Mouse (Mus musculus): ENCODE data around the gene Slco3a1. TPM values are rescaled to one million over a fixed set of nuclear protein-coding genes. Genes with fewer than 3 reads are reported as not detected.
A peak's percentile ranks its signal among the peaks of the same experiment; 100 is the strongest.

The Slco3a1 gene
- polyA plus RNA-seq, 1 experiment from 2014 or later, result 19.6 TPM

GRCm38 (mm10) chr7:74252066-74252465 is 302.5 kb downstream of the Slco3a1 start:
- H3K4me1 ChIP-seq (ENCODE audit: control insufficient read depth, insufficient read depth, low read length), result no peaks in the 10 kb centered on the region
- no peak for ATAC-seq (ENCODE audit: low FRiP score, low TSS enrichment)
- no peaks in the 10 kb centered on the region for H3K9me3 ChIP-seq (ENCODE audit: control insufficient read depth, low read length)
- no peak overlapping the region for H3K4me2 ChIP-seq (replicated peaks; ENCODE audit: low read depth, low read length)
- no peaks in the 10 kb centered on the region for H3K36me3 ChIP-seq (ENCODE audit: control insufficient read depth, insufficient read depth, low read length)
- H3K4me3 ChIP-seq (ENCODE audit: low read length), result no peak overlapping the region
- H3K27ac ChIP-seq (ENCODE audit: low read depth, low read length), result no peak overlapping the region
- WGBS, result 90% methylated on average over 2 of the region's 2 CpGs
- no peaks in the 10 kb centered on the region for H3K27me3 ChIP-seq (ENCODE audit: control insufficient read depth, insufficient read depth, low read length)
- H3K9ac ChIP-seq (ENCODE audit: low read depth, low read length), result no peak overlapping the region

- Histone ChIP-seq H3K27me3 (ENCODE audit: control insufficient read depth, insufficient read depth, low read length) (no peaks in the 10 kb centered on the region), H3K36me3 (ENCODE audit: control insufficient read depth, insufficient read depth, low read length) (no peaks in the 10 kb centered on the region), H3K27ac (ENCODE audit: low read depth, low read length) (no peak overlapping the region), H3K4me3 (ENCODE audit: low read length) (no peak overlapping the region), H3K4me2 (replicated peaks; ENCODE audit: low read depth, low read length) (no peak overlapping the region), H3K9me3 (ENCODE audit: control insufficient read depth, low read length) (no peaks in the 10 kb centered on the region), H3K9ac (ENCODE audit: low read depth, low read length) (no peak overlapping the region), H3K4me1 (ENCODE audit: control insufficient read depth, insufficient read depth, low read length) (peaks cover 8% of the 10 kb centered on the region)
- WGBS, result 51% methylated on average over 3 of the region's 3 CpGs
- ATAC-seq (ENCODE audit: low FRiP score, low TSS enrichment), result no peak
These were observed 313.3 kb downstream of the Slco3a1 start for GRCm38 (mm10) chr7:74241236-74241635.

DNA sequence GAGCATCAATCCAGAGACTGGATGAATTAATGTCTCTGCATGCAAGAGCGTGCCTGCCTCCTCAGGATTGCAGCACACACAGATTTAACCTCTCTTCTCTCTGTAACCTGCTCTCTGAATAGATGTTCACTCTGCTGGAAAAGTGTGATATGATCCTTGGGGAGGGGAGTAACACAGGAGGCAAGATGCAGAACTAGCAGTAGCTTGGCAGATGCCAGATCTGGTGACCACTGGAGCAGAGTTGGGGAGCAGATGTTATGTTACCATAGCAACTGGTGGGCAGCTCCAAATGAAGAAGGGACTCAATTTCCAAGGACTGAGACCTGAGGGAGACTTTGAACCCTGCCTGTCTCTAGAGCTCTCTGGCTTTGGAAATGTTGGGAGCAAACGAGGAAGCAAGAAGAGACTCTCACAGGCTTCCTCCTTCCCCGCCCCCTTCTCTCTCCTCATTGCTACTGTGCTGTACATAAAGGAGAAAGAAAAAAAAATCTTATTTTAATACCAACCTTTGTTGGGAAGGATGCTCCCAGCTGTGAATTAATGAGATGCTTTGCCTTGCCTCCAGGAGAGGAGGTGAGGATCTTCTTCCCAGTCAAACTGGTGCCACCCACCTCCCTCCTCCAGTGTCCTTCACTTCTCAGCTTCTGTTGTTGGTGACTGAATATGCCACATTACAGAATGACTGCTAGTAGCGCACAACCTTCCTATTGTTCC is 314.0 kb downstream of the Slco3a1 start:
- Histone ChIP-seq H3K4me2 (replicated peaks; ENCODE audit: low read depth, low read length) (no peak overlapping the region), H3K4me1 (ENCODE audit: control insufficient read depth, insufficient read depth, low read length) (peaks cover 8% of the 10 kb centered on the region), H3K27me3 (ENCODE audit: control insufficient read depth, insufficient read depth, low read length) (no peaks in the 10 kb centered on the region), H3K4me3 (ENCODE audit: low read length) (no peak overlapping the region), H3K9ac (ENCODE audit: low read depth, low read length) (no peak overlapping the region), H3K36me3 (ENCODE audit: control insufficient read depth, insufficient read depth, low read length) (no peaks in the 10 kb centered on the region), H3K27ac (ENCODE audit: low read depth, low read length) (no peak overlapping the region), H3K9me3 (ENCODE audit: control insufficient read depth, low read length) (no peaks in the 10 kb centered on the region)
- ATAC-seq (ENCODE audit: low FRiP score, low TSS enrichment), result peak; percentile 88
- 40% methylated on average over 3 of the region's 4 CpGs for WGBS

Small RNAs within 50 kb of the gene (microRNA-seq; reads per million reads assigned to microRNA genes)
- gene Gm27459, result not detected
